Mouse (Mus musculus) midbrain, embryonic 12.5 days (tissue): ENCODE measurements around the gene Nacad. TPM values are rescaled to one million over a fixed set of nuclear protein-coding genes. Genes with fewer than 3 reads are reported as not detected.

ENCODE experiments used
- polyA plus RNA-seq: library from polyadenylated mRNA; unstranded; fragments of >200 nt; fragmentation: Nextera tagmentation; extraction: Ambion mirVana; gene quantifications from 2 replicates; pipeline ENCODE4 v1.2.1, GENCODE M21; 2016

The Nacad gene
- polyA plus RNA-seq, 1 experiment from 2014 or later, result 83.4 TPM

Other genes starting within 250 kb of the Nacad start
- 22.6 and 25.2 TPM in 2 replicates for gene Zmiz2, start 217.0 kb downstream of the Nacad start, polyA plus RNA-seq
- gene Ppia, start 190.6 kb downstream of the Nacad start, polyA plus RNA-seq, result 4,523 and 4,594 TPM in 2 replicates
- gene H2afv, start 161.6 kb downstream of the Nacad start, polyA plus RNA-seq, result 831 and 843 TPM in 2 replicates
- 16.8 and 17.0 TPM in 2 replicates for gene Purb, start 130.1 kb downstream of the Nacad start, polyA plus RNA-seq
- 0.31 and 0.47 TPM in 2 replicates for gene Myo1g, start 85.1 kb downstream of the Nacad start, polyA plus RNA-seq
- 87.5 and 88.6 TPM in 2 replicates for gene Ccm2, start 59.2 kb downstream of the Nacad start, polyA plus RNA-seq
- 42.9 and 46.1 TPM in 2 replicates for gene Tbrg4, start 20.0 kb upstream of the Nacad start, polyA plus RNA-seq
- gene Wap, start 32.6 kb upstream of the Nacad start, polyA plus RNA-seq, result not detected in 2 replicates
- 5.1 and 6.3 TPM in 2 replicates for gene Ramp3, start 52.5 kb upstream of the Nacad start, polyA plus RNA-seq
- not detected in 2 replicates for gene Gm11983, start 231.6 kb upstream of the Nacad start, polyA plus RNA-seq